Mouse (Mus musculus) heart, postnatal 0 days (tissue): ENCODE data around the gene Intu. TPM values are rescaled to one million over a fixed set of nuclear protein-coding genes. Genes with fewer than 3 reads are reported as not detected.

Source experiments
- ATAC-seq: fragments of 200-750 bp; cut with Nextera tagmentation; 2 replicates; pipeline ENCODE4 v1.8.0; 2017; ENCODE audit warnings: low read depth, moderate number of reproducible peaks, moderate library complexity; ENCODE audit not compliant: insufficient read depth
- DNase-seq: peaks from one replicate; pipeline ENCODE4 v3.0.0-alpha.2; 2016; ENCODE audit warnings: low spot score
- H3K27ac ChIP-seq: fragments of 300-500 bp; sonication (generic); 2 replicates; pipeline ENCODE4 v1.5.1; 2014; ENCODE audit warnings: low read depth, mild to moderate bottlenecking
- H3K27me3 ChIP-seq: fragments of 300-500 bp; sonication (generic); 2 replicates; pipeline ENCODE4 v1.6.1; 2014; ENCODE audit warnings: low read length, mixed read lengths; ENCODE audit not compliant: control insufficient read depth, insufficient read depth
- H3K36me3 ChIP-seq: fragments of 300-500 bp; sonication (generic); replicated peaks from 2 replicates; pipeline ENCODE4 v1.6.1; 2014; ENCODE audit warnings: low read length, mixed read lengths; ENCODE audit not compliant: control insufficient read depth, insufficient read depth
- H3K4me1 ChIP-seq: fragments of 300-500 bp; sonication (generic); 2 replicates; pipeline ENCODE4 v1.6.1; 2014; ENCODE audit warnings: antibody characterized with exemption; ENCODE audit not compliant: control insufficient read depth, insufficient read depth
- H3K4me2 ChIP-seq: fragments of 300-500 bp; sonication (generic); 2 replicates; pipeline ENCODE4 v1.6.1; 2014; ENCODE audit warnings: low read depth, mild to moderate bottlenecking, low read length, moderate library complexity
- H3K4me3 ChIP-seq: fragments of 300-500 bp; sonication (generic); 2 replicates; pipeline ENCODE4 v1.5.1; 2014; ENCODE audit warnings: low read depth, low read length
- H3K9ac ChIP-seq: fragments of 300-500 bp; sonication (generic); replicated peaks from 2 replicates; pipeline ENCODE4 v1.6.1; 2014; ENCODE audit warnings: low read depth, low read length, mixed read lengths
- H3K9me3 ChIP-seq: fragments of 300-500 bp; sonication (generic); replicated peaks from 2 replicates; pipeline ENCODE4 v1.6.1; 2016; ENCODE audit warnings: low read length; ENCODE audit not compliant: control insufficient read depth
- CTCF ChIP-seq: IDR thresholded peaks from 2 replicates; pipeline ENCODE4 v1.5.1; 2016; ENCODE audit warnings: antibody characterized with exemption, control low read depth, low read depth
- EP300 ChIP-seq: IDR thresholded peaks from 2 replicates; pipeline ENCODE4 v1.6.1; 2016; ENCODE audit warnings: antibody characterized with exemption, low read depth
- WGBS: fragments of 180-500 bp; shearing (Covaris S2); extraction: QIAGEN DNeasy Blood & Tissue Kit; methylation state at CpG from one replicate; pipeline ENCODE4 v1.1.7; 2014; 5-methylcytosine and 5-hydroxymethylcytosine counted together
- microRNA-seq: library from miRNA; unstranded; fragments of <30 nt; microRNA quantifications from one replicate; pipeline ENCODE4, GENCODE M21; 2016
- polyA plus RNA-seq: library from polyadenylated mRNA; unstranded; fragments of >200 nt; fragmentation: Nextera tagmentation; extraction: Ambion mirVana; gene quantifications from 2 replicates; pipeline ENCODE4 v1.2.1, GENCODE M21; 2015
- total RNA-seq: library from RNA; depleted of rRNA; stranded (reverse); fragments of >200 nt; gene quantifications from 2 replicates; pipeline ENCODE4 v1.2.3, GENCODE M21; 2014; ENCODE audit warnings: low replicate concordance; rRNA removed

The Intu gene
- total and polyA plus RNA-seq, 2 experiments from 2014 or later = 2.7 to 5.8 TPM

GRCm38 (mm10) chr3:40738381-40738912 lies 207.4 kb downstream of the Intu start:
- no peak overlapping the region for H3K9ac ChIP-seq
- H3K27me3 ChIP-seq = no peaks in the 10 kb centered on the region
- TF ChIP-seq CTCF = no peak
- no peak for TF ChIP-seq EP300
- H3K4me2 ChIP-seq = no peak overlapping the region
- DNase-seq = no peak
- no peak for ATAC-seq
- H3K9me3 ChIP-seq = no peaks in the 10 kb centered on the region
- 62% methylated on average over 6 of the region's 6 CpGs for WGBS
- no peak overlapping the region for H3K4me3 ChIP-seq
- no peaks in the 10 kb centered on the region for H3K36me3 ChIP-seq
- no peak overlapping the region for H3K27ac ChIP-seq
- H3K4me1 ChIP-seq = no peaks in the 10 kb centered on the region

DNA sequence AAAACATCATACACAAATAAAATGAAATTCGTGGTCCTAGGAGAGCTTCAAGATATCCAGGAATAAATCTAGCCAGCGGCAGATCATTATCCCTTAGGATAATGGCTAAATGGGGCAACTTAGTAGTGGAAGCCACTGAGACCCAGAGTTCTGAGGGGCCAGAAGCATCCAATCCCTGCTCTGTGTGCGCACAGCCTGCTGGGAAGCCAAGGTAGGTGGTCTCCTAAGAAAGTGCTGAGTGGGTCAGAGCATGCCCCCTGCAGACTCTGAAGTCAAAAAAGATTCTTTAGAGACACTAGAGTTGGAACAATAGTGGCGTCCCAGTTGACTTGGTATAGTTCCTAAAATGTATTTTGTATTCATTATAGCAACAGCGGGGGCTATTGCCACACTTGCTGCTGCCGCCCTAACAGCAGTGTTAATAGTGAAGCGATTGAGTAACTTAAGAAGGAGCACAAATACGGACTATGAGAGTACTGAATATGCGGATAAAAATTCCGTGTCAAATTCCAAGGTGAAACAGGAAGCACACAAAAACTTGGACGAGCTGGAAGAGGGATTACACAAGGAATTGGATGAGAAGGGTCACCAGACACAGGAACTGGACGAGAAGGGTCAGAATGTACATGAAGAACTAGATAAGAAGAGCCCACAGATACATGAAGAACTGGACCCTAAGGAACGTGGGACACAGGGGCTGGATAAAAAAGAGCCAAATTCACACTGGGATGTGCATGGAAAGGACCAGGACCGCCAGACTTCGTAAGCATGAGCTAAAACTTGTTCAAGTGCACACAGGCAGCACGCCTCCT lies 213.1 kb downstream of the Intu start, which contains the start of gene Hspa4l:
TSS of gene Hspa4l (plus strand) at position 472 of the 812 bp plus-strand sequence.
- DNase-seq (no peak), ATAC-seq (no peak)
- H3K36me3 ChIP-seq = no peaks in the 10 kb centered on the region
- H3K4me3 ChIP-seq = peak within 1 kb of the TSS; percentile 86
- H3K9me3 ChIP-seq = no peaks in the 10 kb centered on the region
- H3K4me1 ChIP-seq = peaks cover 14% of the 10 kb centered on the region
- 32% methylated on average over 16 of the region's 16 CpGs for WGBS
- H3K4me2 ChIP-seq = peak within 1 kb of the TSS; percentile 83
- H3K27me3 ChIP-seq = no peaks in the 10 kb centered on the region
- TF ChIP-seq EP300 = no peak
- H3K9ac ChIP-seq = peak within 1 kb of the TSS; percentile 78
- H3K27ac ChIP-seq = peak within 1 kb of the TSS; percentile 75

DNA sequence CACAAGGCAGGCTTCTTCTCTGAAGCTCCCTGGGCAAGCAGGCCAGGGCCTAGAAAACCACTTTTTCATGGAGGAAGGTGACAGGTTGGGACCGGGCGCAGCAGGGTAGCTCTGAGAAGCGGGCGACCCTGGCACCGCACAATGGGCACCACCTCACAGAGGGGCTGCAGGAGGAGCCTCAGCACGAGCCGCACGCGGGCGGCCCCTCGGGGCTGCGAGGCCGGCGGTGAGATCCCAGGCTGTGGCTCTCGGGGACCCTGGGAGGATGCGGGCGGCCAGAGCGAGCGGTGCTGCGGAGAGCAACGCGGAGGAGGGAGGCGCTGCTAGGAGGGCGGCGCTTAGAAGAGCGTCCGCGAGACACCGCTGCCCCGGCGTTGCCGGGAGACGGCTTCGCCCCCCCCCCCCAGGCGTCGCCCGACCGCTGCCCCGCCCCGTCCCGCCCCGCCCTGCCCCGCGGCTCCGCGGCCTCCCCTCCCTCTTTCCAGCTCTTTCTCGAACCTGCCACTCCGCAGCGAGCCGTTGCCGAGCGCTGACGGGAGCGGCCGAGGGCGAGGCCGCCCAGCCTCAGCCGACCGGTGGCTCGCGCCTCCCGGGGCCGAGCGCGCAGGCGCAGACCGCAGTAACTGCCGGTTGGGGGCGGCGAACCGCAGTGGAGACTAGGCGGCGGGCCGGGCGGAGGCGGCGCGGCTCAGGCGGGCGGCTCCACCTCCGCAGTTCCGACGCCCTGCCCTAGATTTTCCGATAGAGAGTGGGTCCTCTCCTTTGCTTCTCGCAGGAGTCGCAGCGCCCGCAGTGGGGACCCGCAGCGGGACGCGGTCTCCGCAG lies 214.0 kb downstream of the Intu start:
- WGBS = under 1% methylated on average over 56 of the region's 93 CpGs
- peak; percentile 93 for ATAC-seq
- TF ChIP-seq CTCF (no peak), EP300 (no peak)

GRCm38 (mm10) chr3:40745661-40746547 lies 214.8 kb downstream of the Intu start:
- Histone ChIP-seq H3K4me3 (peak overlapping the region; percentile 86), H3K4me2 (peak overlapping the region; percentile 83), H3K9ac (peak overlapping the region; percentile 78), H3K9me3 (no peaks in the 10 kb centered on the region), H3K27me3 (no peaks in the 10 kb centered on the region), H3K27ac (peak overlapping the region; percentile 75), H3K4me1 (peaks cover 14% of the 10 kb centered on the region), H3K36me3 (no peaks in the 10 kb centered on the region)
- ATAC-seq (peak; percentile 22; the same call in 1 of the 2 replicates), DNase-seq (peak; percentile 45)
- TF ChIP-seq CTCF (no peak), EP300 (no peak)
- 2% methylated on average over 37 of the region's 37 CpGs for WGBS

More for the DNA sequence above, 214.0 kb downstream of the Intu start:
- Histone ChIP-seq H3K4me3 (peak overlapping the region; percentile 86), H3K9me3 (no peaks in the 10 kb centered on the region), H3K27ac (peak overlapping the region; percentile 75), H3K4me1 (peaks cover 14% of the 10 kb centered on the region), H3K27me3 (no peaks in the 10 kb centered on the region), H3K4me2 (peak overlapping the region; percentile 83), H3K9ac (peak overlapping the region; percentile 78), H3K36me3 (no peaks in the 10 kb centered on the region)
- DNase-seq = peak; percentile 84

Small RNAs within 50 kb of the gene (microRNA-seq; reads per million reads assigned to microRNA genes)
- not detected for gene Gm23810

Other genes starting within 250 kb of the Intu start
- 0.93 TPM in 1 of 2 replicates, not detected in the other for gene Slc25a31, start 177.6 kb downstream of the Intu start, total RNA-seq
- gene Slc25a31, start 177.6 kb downstream of the Intu start, polyA plus RNA-seq = 0.73 and 0.86 TPM in 2 replicates
- gene Hspa4l, start 213.2 kb downstream of the Intu start, total RNA-seq = 42.1 and 46.8 TPM in 2 replicates
- 27.0 and 27.8 TPM in 2 replicates for gene Hspa4l, start 213.2 kb downstream of the Intu start, polyA plus RNA-seq